Mouse (Mus musculus) left cerebral cortex, postnatal 36 days (tissue): ENCODE data around the gene Ttc28. TPM values are rescaled to one million over a fixed set of nuclear protein-coding genes. Genes with fewer than 3 reads are reported as not detected.

Experiments used
- DNase-seq, 2 experiments: peaks; one replicate each; pipeline ENCODE4 v3.0.0; 2021 to 2022; ENCODE audit warnings: low spot score in 2 of 2, mixed read lengths in 1 of 2
- intact Hi-C: fragments of 180-260 bp; cut with DNase I; formaldehyde crosslinking; loops from one replicate; pipeline ENCODE4 v1.15.1; 2025
- total RNA-seq, 2 experiments: library from RNA; stranded (reverse); gene quantifications; 2 replicates each; pipeline ENCODE4 v1.2.3; 2021

Ttc28 gene
- total RNA-seq, 2 experiments from 2014 or later, result 9.6 to 11.9 TPM

DNA sequence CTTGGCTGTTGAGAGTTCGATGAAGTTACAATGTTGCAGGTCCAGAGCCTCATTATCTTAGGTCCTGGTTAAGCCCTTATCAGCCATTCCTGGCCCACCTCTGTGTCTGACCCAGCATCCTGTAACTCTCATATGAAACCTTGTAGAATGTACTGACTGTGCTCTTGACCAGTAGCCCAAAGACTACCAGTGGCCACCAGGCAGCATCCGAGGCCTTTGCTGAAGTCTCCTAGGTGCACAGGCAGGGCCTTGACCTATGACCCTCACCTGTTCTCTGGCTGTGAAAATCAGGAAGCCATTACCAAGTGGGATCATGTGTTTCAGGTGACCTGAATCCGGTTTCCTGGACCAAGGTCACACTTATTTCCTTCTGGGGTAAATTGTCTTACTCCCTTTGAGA is 183.6 kb downstream of the Ttc28 start:
- intact Hi-C loops, result no loop called here
- DNase-seq, result no peak

DNA sequence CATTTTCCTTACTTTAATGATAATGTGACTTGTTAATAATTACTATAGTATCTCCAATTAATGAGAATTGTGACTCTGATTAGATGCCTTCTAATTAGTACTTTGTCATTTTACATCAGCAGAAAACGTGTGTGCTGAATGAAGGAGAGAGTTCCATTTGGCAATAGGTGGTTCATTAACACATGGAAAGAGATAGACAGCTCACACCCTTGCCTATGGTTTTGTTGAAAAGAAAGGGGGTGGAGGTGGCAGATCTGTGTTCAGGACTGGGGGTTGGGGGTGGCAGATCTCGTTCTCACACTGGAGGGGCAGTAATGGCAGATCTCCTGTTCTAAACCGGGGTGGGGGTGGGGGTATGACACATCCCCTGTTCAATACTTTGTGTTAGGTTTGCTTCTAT is 184.4 kb downstream of the Ttc28 start:
- no peak for DNase-seq
- intact Hi-C loops, result no loop called here

DNA sequence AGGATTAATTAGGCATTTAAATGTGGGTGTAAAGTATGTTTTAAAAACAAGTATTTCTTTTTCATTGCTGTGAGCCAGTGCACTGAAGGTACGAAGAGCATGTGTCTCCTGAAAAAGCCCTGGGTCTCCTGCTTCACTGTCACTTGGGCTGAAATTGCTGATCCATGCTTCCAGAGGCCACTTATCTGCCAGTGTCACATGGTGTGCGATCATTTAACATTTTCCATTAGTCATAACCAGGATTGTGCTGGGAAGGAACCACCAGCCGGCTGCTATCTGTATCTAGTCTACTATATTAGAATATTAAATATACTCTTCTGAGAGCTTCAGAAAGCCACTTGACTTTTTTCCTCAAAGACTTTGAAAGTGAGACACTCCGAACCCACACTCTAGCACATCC is 186.2 kb downstream of the Ttc28 start:
- DNase-seq, result no peak
- intact Hi-C loops, result no loop called here

DNA sequence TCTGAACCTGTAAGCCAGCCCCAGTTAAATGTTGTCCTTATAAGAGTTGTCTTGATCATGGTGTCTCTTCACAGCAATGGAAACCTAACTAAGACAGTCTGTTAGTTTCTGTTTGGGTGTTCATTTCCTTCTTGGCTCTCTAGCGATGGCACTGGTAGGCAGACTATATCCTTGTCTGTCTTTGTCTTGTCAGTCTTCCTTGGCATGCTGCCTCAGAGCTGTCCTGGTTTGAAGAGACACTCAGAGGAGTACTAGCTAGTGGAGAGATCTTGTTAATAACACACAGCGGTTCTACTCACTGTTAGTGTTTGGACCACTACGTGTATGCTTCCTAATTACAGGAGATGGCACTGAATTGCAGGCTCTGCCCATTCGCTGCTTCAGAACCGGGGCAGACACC is 189.9 kb downstream of the Ttc28 start:
- DNase-seq, result no peak
- intact Hi-C loops, result no loop called here

DNA sequence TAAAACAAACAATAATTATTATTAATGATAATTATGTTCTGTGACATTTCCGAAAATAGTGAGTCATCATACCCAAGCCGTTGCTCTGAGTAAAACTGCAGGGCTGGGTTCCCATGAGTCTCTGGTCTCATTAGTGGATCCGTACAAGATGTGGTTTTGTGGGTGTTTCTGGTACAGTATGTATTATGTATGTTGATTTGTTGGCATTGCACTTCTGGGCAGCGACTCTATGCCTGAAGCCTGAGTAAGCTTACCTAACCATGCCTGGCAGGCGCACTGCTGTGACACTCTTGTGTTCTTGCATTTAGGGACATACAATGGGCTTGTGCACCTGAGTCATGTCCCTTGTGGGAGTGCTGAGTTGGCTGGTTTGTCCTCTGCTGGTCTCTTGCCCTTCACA is 190.3 kb downstream of the Ttc28 start:
- intact Hi-C loops, result no loop called here

DNA sequence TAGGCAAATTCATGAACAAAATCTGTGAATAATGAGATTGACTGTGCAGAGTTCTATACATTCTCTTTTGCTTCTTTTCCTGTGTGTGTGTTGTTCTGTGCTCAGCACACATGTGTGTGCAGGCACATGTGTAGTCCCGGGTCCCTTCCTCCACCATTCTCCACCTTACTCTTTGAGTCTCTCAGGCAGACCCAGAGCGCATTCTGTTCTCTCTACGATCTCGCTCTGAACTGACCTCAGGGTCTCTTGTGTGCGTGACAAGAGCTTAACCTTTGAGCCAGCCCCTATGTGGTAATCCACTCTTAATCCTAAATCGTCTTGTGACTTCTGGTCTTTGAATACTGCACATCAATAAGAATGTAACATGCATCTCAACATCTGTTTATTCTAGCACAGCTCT is 190.8 kb downstream of the Ttc28 start:
- DNase-seq, result no peak
- intact Hi-C loops, result no loop called here

More for the DNA sequence above, 190.3 kb downstream of the Ttc28 start:
- no peak for DNase-seq

DNA sequence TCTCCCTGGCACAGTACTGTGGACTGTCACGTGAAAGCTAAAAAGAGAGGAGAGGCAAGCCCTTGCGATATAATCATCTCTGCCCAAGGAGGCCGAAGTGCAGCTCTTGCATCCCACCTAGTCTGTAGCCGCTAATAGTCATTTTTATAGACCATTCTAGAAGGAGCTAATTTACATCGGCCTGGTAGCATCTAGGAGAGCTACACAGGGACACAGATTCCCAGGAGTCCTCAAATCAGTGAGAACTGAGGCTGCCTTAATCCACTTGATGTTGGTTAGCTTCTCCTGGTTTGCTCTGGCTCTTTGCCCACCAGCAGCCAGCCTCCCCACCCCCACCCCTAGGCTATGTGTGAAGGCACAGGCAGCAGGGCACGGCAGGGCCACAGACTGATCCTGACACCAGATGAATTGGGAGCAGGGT is 193.7 kb downstream of the Ttc28 start:
- intact Hi-C loops, result no loop called here
- no peak for DNase-seq

DNA sequence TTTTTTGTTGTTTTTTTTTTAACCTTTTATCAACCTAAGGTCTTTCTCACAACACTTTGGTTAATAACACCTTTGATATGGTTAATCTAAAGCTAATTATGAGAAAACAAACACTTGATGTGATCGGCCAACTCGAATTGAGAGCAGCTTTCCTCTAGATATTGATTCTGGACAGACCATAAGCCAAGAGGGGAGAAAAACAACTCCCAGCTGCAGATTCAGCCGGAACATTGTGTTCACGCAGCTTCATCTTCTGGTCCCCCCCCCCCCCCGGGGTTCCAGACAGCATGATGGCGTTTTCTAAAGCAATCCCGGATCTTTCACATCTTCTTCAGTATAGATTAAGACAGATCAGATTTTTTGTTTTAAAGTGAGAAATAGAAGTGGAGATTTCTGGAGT is 194.4 kb downstream of the Ttc28 start:
- intact Hi-C loops, result no loop called here
- no peak for DNase-seq

DNA sequence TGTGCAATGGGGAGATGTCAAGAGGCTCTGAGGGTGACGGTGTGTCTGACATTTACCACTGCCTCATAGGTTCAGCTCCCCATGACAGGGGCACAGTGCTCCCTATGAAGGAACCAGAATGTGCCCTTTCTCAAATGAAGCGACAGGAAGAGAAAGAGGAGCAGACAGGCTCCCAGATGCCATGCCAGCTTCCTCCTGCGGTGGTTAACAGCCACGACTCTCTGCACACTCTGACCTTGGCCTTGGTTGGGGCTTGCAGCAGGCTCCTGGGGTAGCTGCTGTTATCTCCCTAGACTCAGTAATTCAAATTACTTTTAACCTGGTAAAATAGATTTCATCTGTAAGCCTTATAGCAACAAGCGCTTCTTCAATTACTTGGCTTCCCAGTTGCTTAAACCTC is 196.2 kb downstream of the Ttc28 start:
- no peak for DNase-seq
- intact Hi-C loops, result no loop called here

DNA sequence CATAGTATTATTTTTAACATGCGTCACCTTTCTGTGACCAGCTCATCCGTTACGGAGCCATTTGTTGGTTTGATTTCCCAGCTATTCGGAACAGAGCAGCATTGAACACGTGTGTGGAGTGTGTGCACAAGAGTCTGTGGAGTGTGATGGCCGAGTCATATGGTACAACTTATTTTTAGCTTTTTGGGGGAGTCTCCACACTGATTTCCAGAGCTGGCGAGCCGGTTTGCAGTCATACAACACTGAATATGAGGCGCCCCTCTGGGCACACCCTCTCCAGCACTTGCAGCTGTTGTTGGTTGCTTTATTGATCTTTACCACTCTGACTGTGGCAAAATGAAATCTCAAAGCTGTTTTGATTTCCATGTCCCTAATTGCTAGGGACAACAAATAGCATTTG is 197.7 kb downstream of the Ttc28 start:
- intact Hi-C loops, result no loop called here
- DNase-seq, result no peak

DNA sequence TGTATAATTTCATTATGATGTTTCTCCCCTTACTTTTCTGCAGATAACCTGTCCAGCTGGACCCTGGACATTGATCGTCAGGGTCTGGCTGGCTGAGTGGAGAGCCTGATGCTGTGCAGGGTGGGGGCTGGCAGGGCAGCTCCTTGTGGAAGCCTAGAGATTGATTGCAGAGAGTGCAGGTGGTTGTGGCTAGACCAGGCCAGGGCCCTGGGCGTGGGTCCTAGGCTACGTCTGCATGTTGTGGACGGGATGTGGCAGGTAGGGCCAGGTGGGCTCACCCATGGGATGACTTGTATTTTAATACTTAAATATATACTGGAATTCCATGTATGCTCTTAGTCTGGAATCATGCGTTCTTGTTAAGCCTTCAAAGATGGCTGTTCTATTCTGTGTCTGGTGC is 201.0 kb downstream of the Ttc28 start:
- intact Hi-C loops, result no loop called here

DNA sequence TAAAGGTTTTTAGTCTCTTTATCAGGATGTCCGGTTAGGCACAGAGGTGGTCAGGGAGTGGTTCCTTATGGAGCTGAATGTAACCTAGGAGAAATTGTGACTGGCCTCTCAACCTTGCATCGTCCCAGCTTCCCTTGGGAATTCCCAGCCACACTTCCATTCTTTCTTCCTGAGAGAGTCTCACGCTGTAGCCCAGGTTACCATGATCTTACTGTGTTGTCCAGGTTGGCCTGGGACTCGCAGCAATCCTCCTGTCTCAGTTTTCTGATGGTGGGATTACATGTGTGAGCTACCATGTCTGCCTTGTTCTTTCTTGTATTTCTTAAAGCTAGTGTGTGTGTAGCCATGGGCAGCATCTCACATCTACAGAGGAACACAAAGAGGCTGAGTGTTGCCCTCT is 206.2 kb downstream of the Ttc28 start:
- intact Hi-C loops, result no loop called here
- DNase-seq, result no peak

More for the DNA sequence above, 201.0 kb downstream of the Ttc28 start:
- DNase-seq, result no peak

DNA sequence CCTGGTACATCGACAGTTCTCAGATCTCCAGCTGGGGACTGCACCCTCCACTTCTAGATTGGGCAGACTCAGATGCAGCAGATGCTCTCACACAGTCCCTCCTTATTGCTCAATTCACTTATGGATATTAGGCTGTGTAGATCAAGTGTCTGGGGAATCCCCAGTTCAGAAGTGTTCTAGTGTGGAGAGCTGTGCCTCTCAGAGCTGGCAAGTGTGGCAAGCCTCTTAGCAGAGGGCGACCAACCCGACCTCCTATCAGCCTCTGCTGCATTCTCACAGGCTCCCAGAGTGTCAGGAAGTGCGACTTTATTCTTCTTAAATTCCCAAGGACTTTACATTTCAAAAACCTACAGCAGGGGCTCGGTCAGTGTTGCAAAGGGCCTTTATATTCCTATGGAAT is 217.1 kb downstream of the Ttc28 start:
- no peak for DNase-seq
- intact Hi-C loops, result no loop called here

DNA sequence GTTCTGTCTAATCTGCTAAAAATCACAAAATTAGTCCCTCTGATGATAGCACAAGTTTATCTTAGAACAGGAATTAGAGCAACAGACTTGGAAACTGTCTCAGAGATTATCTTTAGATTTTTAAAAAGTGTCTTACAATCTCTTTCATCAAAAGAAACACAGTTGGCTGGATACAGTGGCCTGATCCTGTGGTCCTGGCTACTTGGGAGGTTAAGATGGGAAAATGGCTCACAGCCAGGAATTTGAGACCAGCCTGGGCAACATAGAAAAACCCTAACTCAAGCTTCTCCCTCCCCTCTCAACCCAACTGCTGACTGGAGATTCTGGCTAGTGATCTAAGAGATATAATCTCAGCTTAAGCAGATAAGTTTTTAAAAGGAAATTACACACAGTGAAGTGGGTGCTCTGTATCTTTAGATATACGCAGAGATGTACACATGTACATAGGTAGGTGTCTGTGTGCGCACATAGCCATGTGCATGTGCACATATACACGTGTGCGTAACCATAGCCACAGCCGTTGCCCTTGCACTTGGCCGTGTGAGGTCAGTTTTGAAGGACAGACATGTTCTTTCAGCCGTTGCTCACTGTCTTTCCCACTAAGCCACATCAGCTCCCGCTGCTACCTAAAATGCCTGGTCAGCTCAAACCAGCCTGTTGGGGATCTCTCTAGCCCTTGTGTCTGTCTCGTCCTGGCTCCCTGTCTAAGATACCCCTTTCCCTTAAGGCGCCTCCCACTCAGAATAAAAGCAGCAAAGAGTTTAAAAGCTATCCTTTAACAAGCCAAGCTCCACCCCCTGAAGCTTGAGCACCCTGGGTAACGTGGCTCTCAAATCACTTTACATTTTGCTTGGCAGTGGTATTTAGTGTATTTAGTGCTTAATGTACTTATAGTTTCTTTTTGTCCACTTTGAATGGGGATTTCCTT is 217.9 kb downstream of the Ttc28 start:
- intact Hi-C loops, result no loop called here
- DNase-seq, result no peak

DNA sequence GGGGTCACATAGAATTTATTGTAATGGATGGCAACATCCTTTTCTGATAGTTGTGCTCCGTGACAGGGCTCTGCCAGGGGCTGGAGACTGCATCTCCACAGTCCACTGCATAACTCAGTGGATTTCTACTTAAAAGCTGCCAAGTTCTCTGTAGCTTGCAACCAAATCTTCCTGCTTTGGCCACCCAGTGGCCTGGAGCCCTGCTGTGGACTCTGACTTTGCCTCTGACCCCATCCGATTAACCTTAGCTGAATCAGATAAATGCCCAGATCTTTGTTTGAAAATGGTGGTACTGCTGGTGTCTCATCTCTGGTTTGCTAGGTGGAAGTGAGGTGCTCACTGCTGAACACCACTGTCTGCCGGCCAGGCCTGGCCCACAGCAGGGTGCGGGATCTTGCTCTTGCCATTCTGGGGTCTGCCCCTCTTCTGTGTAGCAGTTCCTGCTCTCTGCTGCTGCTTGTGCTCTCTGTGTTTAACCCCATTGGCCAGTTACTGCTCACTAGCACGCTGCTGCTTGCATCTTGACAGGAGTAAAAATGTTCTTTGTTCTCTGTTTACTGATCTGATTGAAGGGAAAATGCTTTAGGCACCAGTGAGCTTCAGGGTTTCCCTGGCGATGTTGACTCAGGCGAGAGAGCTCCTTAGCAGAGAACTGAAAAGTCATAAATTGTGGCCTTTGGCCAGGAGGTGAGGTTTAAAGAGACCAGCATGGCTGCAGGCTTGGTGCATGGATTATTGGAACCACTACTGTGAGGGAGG is 219.1 kb downstream of the Ttc28 start:
- DNase-seq, result no peak
- intact Hi-C loops, result no loop called here

DNA sequence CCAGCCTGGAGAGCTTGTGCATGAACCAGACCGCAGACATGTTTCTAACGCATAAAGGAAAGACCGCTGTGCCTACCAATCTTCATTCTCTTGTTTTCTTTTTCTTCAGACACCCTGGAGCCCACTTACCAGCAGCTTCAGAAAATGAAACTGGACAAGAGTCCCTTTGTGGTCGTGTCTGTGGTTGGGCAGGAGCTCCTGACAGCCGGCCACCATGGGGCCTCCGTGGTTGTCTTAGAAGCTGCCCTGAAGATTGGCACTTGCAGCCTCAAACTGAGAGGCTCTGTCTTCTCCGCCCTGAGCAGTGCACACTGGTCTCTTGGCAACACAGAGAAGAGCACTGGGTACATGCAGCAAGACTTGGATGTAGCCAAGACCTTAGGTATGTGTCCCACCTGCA is 221.0 kb downstream of the Ttc28 start:
- intact Hi-C loops, result no loop called here
- no peak for DNase-seq

DNA sequence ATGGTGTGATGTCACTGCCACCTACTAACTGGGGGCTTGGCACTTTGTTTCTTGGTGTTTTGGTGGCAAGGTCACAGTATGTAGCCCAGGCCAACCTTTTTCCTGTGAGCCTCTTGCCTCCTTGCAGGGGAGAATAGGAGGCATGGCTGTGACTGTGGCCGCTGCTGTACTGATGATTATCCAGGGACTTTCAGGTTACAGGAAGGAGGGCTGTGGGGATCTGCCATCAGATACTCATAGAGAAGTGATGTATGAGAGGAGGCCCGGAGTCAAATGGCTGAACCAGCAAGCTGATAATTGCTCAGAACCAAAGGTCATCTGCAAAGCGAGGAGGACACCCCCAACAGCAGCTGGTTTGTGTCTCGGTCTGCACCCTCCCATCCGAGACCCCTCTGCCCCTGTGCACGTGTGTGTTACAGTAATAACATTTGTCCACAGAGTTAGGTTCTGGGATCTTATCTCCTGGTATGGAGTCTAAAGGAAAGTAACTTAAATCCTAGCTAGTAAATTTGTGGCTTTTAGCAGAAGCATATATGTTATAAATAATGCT is 221.9 kb downstream of the Ttc28 start:
- intact Hi-C loops, result no loop called here
- DNase-seq, result no peak

DNA sequence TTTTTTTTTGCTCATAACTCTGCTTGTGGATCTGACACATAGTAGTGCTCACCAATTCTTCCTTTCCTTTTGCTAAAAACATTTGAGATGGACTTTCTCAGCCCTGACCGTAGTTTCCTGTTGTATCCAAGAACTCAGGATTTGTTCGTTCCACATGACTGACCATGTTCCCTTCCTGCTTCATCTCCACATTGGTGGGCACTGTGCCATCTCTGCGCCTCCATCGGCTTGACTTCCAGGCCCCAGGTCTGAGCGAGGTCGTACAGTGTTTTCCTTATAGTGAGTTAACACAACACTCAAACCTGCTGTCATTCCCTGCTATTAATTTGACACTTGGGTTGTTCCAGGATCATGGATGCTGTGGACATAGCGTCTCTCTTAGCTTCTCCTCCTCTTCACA is 225.2 kb downstream of the Ttc28 start:
- intact Hi-C loops, result no loop called here
- DNase-seq, result no peak

DNA sequence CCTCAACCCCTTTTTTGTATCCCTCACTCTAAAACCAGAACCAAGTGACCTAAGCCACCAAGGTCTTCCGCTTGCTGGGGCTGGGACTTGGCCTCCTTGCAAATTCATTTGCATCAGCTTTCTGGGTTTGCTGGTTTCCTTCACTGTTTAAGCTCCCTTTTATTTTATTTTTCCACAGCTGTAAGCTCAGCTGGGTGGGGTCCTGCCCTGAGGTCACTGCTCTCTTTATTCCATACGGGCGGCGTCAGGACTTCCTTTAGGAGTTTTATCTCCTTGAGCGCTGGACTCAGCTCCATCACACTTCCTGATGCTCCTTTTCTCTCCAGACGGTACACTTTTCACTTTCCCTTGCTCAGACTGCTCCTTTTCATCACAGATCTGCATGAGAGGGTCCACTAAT is 231.8 kb downstream of the Ttc28 start:
- DNase-seq, result no peak
- intact Hi-C loops, result no loop called here

DNA sequence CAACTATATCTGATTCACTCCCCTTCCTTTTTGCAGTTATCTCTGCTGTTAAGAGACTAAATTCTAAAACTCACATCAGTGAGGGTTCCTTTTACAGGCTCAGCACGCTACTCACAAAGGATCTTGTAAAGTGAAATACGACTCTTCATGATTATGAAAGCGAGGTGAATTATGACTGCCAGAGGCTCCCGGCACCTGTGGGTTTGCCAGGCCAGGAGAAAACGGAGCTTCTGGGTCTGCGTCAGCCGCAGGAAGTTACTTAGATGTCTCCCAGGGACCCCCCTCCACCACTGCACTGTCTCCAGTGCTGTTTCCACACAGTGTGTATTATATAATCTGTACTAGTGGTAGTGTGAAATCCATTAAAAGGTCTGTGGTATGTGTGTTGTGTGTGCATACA is 233.6 kb downstream of the Ttc28 start:
- DNase-seq, result no peak
- intact Hi-C loops, result no loop called here
